In the genomic region with DNA sequence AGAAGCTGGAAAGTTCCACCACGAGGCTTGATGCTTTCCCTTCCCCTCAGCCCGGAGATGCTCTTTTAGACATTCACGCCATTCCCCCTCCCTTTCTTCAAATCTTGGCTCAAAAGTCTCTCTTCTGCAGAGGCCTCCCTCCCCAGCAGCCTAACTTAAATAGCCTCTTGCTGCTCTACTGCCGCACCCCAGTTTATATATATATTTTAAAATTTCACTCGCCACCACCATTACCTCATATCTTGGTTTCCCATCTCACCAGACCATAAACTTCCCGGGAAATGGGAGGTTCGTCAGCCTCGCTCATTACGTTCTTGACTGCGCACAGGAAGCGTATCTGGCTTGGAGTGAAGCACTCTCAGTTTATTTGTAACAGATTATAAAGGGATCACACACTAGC, we compare ENCODE assay signal across 14 mouse cellular contexts. TPM values are rescaled to one million over a fixed set of nuclear protein-coding genes. Genes with fewer than 3 reads are reported as not detected.
"Had no signal": no experiment of that assay in that cellular context is flagged by ENCODE, and none has a peak within 500 bp of the region (broad histone marks: within the 10 kb centered on the region; RNA-seq: fewer than 3 reads in every experiment).

No protein-coding gene starts in this region.

- ATAC-seq: liver, embryonic 12.5 days had no signal

- H3K4me1 ChIP-seq: limb, embryonic 15.5 days; liver, embryonic 12.5 days had no signal

- H3K27ac ChIP-seq: limb, embryonic 15.5 days; liver, embryonic 12.5 days; midbrain, embryonic 10.5 days; stomach, postnatal 0 days had no signal

- H3K4me3 ChIP-seq: limb, embryonic 15.5 days; liver, embryonic 12.5 days; midbrain, embryonic 10.5 days; myocyte; neural tube, embryonic 15.5 days had no signal

- DNase-seq: kidney, adult 18-20 months; kidney, postnatal 10 days; lung, embryonic 14.5 days; lung, postnatal 10 days; lung, postnatal 4 days; midbrain, embryonic 14.5 days; thymus, postnatal 36 days had no signal

RNA-seq across cellular contexts. Expression of a gene that starts 9.0 kb away (rescaled TPM):
- total RNA-seq: megakaryocyte, adult 5-6 weeks had no signal
- polyA plus RNA-seq: myocyte had no signal
